Mouse (Mus musculus) liver, embryonic 13.5 days (tissue): Measurements from ENCODE around the gene Rrp36. TPM values are rescaled to one million over a fixed set of nuclear protein-coding genes. Genes with fewer than 3 reads are reported as not detected.

Experiments
- ATAC-seq: fragments of 200-750 bp; cut with Nextera tagmentation; 2 replicates; pipeline ENCODE4 v1.8.0; 2017; ENCODE audit warnings: low read depth, mild to moderate bottlenecking, moderate number of reproducible peaks, moderate library complexity
- DNase-seq: peaks from one replicate; pipeline ENCODE4 v3.0.0; 2022
- H3K27ac ChIP-seq: fragments of 300-500 bp; sonication (generic); 2 replicates; pipeline ENCODE4 v1.5.1; 2015; ENCODE audit warnings: moderate library complexity, mild to moderate bottlenecking, inconsistent platforms
- H3K27me3 ChIP-seq: fragments of 300-500 bp; sonication (generic); 2 replicates; pipeline ENCODE4 v1.6.1; 2015; ENCODE audit warnings: mild to moderate bottlenecking, inconsistent platforms
- H3K36me3 ChIP-seq: fragments of 300-500 bp; sonication (generic); 2 replicates; pipeline ENCODE4 v1.6.1; 2015; ENCODE audit warnings: mild to moderate bottlenecking, inconsistent platforms
- H3K4me1 ChIP-seq: fragments of 300-500 bp; sonication (generic); replicated peaks from 2 replicates; pipeline ENCODE4 v1.6.1; 2015; ENCODE audit warnings: inconsistent platforms
- H3K4me2 ChIP-seq: fragments of 300-500 bp; sonication (generic); 2 replicates; pipeline ENCODE4 v1.6.1; 2015; ENCODE audit warnings: inconsistent platforms, mild to moderate bottlenecking, moderate library complexity
- H3K4me3 ChIP-seq: fragments of 300-500 bp; sonication (generic); replicated peaks from 2 replicates; pipeline ENCODE4 v1.5.1; 2015; ENCODE audit warnings: mild to moderate bottlenecking, inconsistent platforms
- H3K9ac ChIP-seq: fragments of 300-500 bp; sonication (generic); 2 replicates; pipeline ENCODE4 v1.6.1; 2015; ENCODE audit warnings: mild to moderate bottlenecking, inconsistent platforms
- H3K9me3 ChIP-seq: fragments of 300-500 bp; sonication (generic); replicated peaks from 2 replicates; pipeline ENCODE4 v1.6.1; 2016; ENCODE audit warnings: inconsistent platforms
- WGBS: fragments of 180-500 bp; shearing (Covaris S2); methylation state at CpG from one replicate; pipeline ENCODE4 v1.1.7; 2015; ENCODE audit not compliant: insufficient replicate concordance; 5-methylcytosine and 5-hydroxymethylcytosine counted together
- polyA plus RNA-seq: library from polyadenylated mRNA; unstranded; fragments of >200 nt; fragmentation: Nextera tagmentation; extraction: Ambion mirVana; gene quantifications from 2 replicates; pipeline ENCODE4 v1.2.1, GENCODE M21; 2015

The Rrp36 gene
- polyA plus RNA-seq, result 31.7 and 31.9 TPM in 2 replicates

DNA sequence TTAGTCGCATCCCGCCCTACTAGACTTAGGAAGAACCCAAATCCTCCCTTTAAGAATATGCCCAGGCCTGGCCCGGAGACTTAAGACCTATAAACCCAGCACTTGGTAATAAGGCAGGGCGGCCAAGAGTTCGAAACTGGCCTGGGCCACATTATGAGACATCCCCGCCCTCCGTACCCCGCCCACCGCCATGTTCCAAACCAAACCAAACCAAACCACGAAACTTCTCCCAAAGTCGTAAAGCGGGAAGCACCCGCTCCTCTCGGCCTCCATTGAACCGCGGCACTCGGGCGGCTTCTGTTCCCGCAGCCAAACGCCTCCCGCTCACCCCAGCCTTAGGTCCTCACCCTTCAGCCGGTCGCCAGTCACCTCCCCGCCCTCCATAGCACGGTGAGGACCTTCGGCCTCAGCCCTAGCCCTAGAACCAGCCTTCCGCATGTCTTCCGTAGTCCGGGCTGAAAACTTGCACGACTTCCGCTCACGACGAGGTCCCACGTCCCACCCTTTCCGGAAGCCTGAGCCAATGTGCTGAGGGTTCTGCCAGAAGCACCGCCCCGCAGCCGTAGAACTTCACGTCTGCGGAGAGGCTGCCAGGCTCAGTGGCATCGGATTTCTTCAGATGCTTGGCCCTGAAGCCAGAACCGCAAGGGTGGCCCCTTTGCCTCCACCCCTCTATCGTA lies at the start of gene Rrp36:
Gene Rrp36 (minus strand): TSS at position 503 of the 680 bp plus-strand sequence.
- peaks cover 63% of the 10 kb centered on the region for H3K36me3 ChIP-seq
- H3K9me3 ChIP-seq, result no peaks in the 10 kb centered on the region
- peak within 1 kb of the TSS; percentile 85 for H3K4me3 ChIP-seq
- H3K4me1 ChIP-seq, result peaks cover 43% of the 10 kb centered on the region
- H3K4me2 ChIP-seq, result peak within 1 kb of the TSS; percentile 86
- WGBS, result under 1% methylated on average over 43 of the region's 43 CpGs
- H3K9ac ChIP-seq, result peak within 1 kb of the TSS; percentile 83
- DNase-seq (peak; percentile 85), ATAC-seq (peak; percentile 94)
- H3K27ac ChIP-seq, result peak within 1 kb of the TSS; percentile 87
- H3K27me3 ChIP-seq, result no peaks in the 10 kb centered on the region

DNA sequence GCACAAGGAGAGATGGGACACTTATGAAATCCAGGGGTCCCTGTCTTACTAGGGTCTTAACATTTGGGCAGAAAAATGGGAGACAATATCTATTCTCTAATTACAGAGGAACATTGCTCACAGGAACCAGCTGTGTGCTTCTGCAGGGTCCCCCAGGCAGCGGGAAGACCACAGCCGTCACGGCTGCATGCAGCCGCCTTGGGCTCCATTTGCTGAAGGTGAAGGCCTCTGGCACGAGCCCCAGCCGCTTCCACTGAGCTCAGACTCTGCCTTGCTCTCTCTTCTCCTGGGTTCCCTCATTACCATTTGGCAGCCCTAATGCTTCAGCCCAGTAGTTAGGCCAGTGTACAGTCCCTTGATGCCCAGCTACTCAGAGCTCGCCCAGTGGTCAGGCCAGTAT lies 46.9 kb upstream of the Rrp36 start:
- no peak overlapping the region for H3K9ac ChIP-seq
- DNase-seq, result no peak
- 80% methylated on average over 7 of the region's 7 CpGs for WGBS
- no peak overlapping the region for H3K4me2 ChIP-seq
- no peak for ATAC-seq
- no peaks in the 10 kb centered on the region for H3K9me3 ChIP-seq
- H3K4me3 ChIP-seq, result no peak overlapping the region
- peaks cover 3% of the 10 kb centered on the region; the same call in 1 of the 2 replicates for H3K4me1 ChIP-seq
- H3K27ac ChIP-seq, result no peak overlapping the region
- H3K36me3 ChIP-seq, result peaks cover 51% of the 10 kb centered on the region
- H3K27me3 ChIP-seq, result no peaks in the 10 kb centered on the region

DNA sequence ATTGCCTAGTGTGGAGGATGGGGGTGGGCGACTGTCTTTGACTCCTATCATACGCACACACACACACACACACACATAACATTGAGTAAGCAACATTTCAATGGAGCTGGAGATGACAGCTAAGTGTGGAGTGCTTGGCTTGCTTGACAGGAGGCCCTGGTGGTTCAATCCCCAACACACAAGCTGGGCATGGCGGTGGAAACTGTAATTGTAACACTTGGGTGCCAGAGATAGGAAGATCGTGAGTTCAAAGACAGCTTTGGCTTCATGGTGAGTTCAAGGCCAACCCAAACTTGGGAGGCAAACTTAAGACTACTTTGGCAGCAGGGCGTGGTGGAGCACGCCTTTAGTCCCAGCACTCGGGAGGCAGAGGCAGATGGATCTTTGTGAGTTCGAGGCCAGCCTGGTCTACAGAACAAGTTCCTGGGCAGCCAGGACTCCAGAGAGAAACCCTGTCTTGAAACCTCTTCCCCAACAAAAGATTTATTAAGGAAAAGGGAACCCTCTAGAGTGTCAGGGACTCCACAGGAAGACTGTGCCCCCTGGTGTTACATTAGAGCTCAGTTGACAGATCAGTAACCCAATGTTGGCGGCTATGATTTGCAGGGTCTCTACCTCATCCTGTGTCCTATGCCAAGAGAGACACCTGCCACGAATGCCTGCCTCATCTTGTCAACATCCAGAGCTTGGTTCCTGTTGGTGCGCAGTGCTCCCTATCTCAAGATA lies 40.8 kb upstream of the Rrp36 start:
- H3K4me3 ChIP-seq, result no peak overlapping the region
- H3K27me3 ChIP-seq, result no peaks in the 10 kb centered on the region
- ATAC-seq (no peak), DNase-seq (peak; percentile 37)
- H3K27ac ChIP-seq, result no peak overlapping the region
- H3K9me3 ChIP-seq, result no peaks in the 10 kb centered on the region
- peaks cover 35% of the 10 kb centered on the region for H3K36me3 ChIP-seq
- WGBS, result 81% methylated on average over 11 of the region's 11 CpGs
- no peak overlapping the region for H3K4me2 ChIP-seq
- H3K4me1 ChIP-seq, result peaks cover 29% of the 10 kb centered on the region
- H3K9ac ChIP-seq, result no peak overlapping the region

DNA sequence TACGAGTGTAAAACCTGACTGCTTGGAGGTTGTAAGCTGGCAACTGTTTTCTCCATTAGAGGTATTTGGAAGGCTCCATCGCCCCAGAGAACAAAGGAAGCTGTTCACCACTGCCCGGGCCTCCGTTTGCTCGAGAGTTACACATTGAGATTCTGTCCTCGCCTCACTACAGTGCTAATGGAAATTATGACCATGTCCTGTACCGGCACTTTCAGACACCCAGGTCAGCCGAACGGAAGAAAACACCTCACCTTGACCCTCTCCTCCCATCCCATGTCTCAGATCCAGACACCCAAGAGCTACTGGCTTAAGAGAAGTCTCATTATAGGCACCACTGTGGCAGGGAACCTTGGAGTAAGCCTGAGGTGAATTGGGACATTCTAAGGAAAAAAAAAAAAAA lies 39.7 kb upstream of the Rrp36 start:
- no peak overlapping the region for H3K27ac ChIP-seq
- ATAC-seq, result no peak
- H3K36me3 ChIP-seq, result peaks cover 35% of the 10 kb centered on the region
- DNase-seq, result no peak
- H3K4me3 ChIP-seq, result peak overlapping the region; percentile 99; the same call in 1 of the 2 replicates
- 86% methylated on average over 9 of the region's 9 CpGs for WGBS
- H3K9me3 ChIP-seq, result no peaks in the 10 kb centered on the region
- H3K4me1 ChIP-seq, result peaks cover 29% of the 10 kb centered on the region
- H3K27me3 ChIP-seq, result no peaks in the 10 kb centered on the region
- peak overlapping the region; percentile 87; the same call in 1 of the 2 replicates for H3K4me2 ChIP-seq
- no peak overlapping the region for H3K9ac ChIP-seq

DNA sequence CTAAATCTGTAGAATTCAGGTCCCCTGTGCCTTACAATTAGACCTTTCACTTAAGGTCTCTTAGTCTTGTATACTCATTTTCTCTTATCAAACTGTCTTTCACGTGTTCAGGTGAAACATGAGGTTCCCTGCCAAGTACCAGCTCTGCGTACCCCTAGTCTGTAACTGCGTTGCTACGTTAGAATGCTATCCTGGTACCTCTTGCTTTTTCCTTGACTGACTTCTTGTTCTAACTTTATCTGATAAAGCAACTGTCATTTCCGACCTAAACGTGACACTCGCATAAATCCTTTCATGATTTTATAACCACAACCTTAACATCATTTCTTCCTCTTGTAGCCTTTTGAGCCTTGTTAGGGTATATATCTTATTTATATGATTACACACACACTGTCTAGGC lies 38.3 kb upstream of the Rrp36 start:
- Histone ChIP-seq H3K27ac (peak overlapping the region; percentile 82; the same call in 1 of the 2 replicates), H3K4me3 (peak overlapping the region; percentile 99), H3K36me3 (peaks cover 35% of the 10 kb centered on the region), H3K9ac (peak overlapping the region; percentile 97), H3K9me3 (no peaks in the 10 kb centered on the region), H3K27me3 (no peaks in the 10 kb centered on the region), H3K4me1 (peaks cover 29% of the 10 kb centered on the region), H3K4me2 (peak overlapping the region; percentile 87)
- 20% methylated on average over 7 of the region's 7 CpGs for WGBS
- no peak for DNase-seq
- ATAC-seq, result no peak

DNA sequence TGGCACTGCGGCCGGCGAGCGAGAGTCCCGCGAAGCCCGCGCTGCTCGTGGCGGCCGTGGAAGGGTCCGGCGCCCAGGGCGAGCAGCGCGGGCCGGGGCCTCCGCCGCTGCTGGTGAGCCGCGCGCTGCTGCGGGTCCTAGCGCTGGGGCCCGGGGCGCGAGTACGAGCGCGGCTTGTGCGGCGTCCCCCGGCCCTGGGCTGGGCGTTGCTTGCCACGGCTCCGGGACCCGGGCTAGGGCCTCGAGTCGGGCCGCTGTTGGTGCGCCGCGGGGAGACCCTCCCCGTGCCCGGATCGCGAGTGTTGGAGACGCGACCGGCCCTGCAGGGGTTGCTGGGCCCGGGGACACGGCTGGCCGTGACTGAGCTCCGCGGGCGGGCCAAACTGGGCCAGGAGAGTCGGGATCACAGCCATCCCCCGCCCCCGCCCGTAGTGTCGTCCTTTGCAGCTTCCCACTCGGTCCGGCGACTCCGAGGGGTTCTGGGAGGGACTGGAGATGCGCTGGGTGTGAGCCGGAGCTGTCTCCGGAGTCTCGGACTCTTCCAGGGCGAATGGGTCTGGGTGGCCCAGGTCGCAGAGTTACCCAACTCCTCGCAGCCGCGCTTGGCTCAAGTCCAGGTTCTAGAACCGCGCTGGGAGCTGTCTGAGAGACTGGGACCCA lies 37.6 kb upstream of the Rrp36 start:
- Histone ChIP-seq H3K27me3 (no peaks in the 10 kb centered on the region), H3K4me2 (peak overlapping the region; percentile 87), H3K4me1 (peaks cover 29% of the 10 kb centered on the region), H3K9me3 (no peaks in the 10 kb centered on the region), H3K36me3 (peaks cover 31% of the 10 kb centered on the region), H3K27ac (peak overlapping the region; percentile 82), H3K9ac (peak overlapping the region; percentile 97), H3K4me3 (peak overlapping the region; percentile 99)
- WGBS, result under 1% methylated on average over 66 of the region's 76 CpGs
- ATAC-seq, result peak; percentile 69
- DNase-seq, result peak; percentile 18

DNA sequence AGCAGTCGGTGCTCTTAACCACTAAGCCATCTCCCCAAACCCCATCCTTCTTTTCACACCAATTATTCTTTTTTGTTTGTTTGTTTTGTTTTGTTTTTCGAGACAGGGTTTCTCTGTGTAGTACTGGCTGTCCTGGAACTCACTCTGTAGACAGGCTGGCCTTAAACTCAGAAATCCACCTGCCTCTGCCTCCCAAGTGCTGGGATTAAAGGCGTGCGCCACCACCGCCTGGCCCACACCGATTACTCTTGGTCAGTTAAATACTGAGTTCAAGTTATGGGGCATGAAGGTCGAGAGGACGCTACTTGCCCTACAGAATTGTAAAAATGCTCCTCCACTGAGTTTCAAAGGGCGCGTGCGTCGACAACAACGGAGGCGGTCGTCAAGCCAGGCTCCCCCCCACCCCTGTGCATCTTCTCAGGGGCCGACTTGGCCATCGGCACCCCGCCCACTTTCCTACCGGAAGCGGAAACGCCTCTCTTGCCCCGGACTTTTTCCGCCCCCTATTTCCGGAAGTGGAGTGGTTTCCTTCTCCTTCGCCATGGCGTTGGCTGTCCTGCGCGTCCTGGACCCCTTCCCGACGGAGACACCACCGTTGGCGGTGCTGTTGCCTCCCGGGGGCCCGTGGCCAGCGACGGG lies 36.9 kb upstream of the Rrp36 start, which contains the start of gene Pex6:
Gene Pex6 (plus strand): TSS at position 505 of the 639 bp plus-strand sequence.
- Histone ChIP-seq H3K27ac (peak within 1 kb of the TSS; percentile 82), H3K36me3 (peaks cover 25% of the 10 kb centered on the region), H3K9me3 (no peaks in the 10 kb centered on the region), H3K4me2 (peak within 1 kb of the TSS; percentile 87), H3K4me1 (peaks cover 34% of the 10 kb centered on the region), H3K27me3 (no peaks in the 10 kb centered on the region), H3K4me3 (peak within 1 kb of the TSS; percentile 99), H3K9ac (peak within 1 kb of the TSS; percentile 97)
- 7% methylated on average over 36 of the region's 36 CpGs for WGBS
- ATAC-seq (peak; percentile 87), DNase-seq (peak; percentile 82)

DNA sequence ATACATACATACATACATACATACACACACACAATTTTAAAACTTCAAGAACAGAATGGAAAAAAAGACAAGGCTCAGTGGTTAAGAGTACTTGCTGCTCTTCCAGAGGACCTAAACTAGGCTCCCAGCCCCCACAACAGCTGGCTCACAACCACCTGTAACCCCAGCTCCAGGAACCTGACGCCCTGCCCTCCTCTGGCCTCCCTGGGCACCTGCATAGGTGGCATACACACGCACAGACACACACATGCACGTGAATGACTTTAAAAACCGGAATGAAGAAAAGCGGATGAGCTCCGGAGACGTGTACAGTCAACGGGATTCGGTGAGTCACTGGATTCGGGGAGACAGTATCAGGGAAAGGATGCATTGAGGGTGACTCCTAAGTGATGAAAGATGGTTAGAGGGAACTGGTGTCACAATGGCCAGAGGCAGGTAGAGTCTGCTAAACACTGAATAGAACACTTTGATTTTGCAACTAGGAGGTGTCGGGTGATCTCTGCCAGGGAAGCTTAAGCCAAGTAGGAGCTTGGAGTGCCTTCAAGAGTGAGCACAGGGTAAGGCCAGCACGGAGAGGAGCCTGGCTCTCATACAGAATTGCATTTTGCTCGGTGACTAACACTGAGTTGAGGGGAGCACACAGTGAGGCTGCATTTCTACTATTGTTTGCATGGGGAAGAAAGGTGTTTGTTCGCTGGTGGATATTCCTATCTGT lies 32.4 kb upstream of the Rrp36 start:
- DNase-seq (no peak), ATAC-seq (no peak)
- H3K4me2 ChIP-seq, result peak overlapping the region; percentile 91; the same call in 1 of the 2 replicates
- H3K9ac ChIP-seq, result no peak overlapping the region
- peaks cover 53% of the 10 kb centered on the region for H3K4me1 ChIP-seq
- H3K9me3 ChIP-seq, result no peaks in the 10 kb centered on the region
- WGBS, result 84% methylated on average over 14 of the region's 14 CpGs
- no peak overlapping the region for H3K4me3 ChIP-seq
- no peak overlapping the region for H3K27ac ChIP-seq
- H3K36me3 ChIP-seq, result 0 out of 2 replicates have a peak, but pooled peaks cover 3% of the 10 kb centered on the region
- no peaks in the 10 kb centered on the region for H3K27me3 ChIP-seq

DNA sequence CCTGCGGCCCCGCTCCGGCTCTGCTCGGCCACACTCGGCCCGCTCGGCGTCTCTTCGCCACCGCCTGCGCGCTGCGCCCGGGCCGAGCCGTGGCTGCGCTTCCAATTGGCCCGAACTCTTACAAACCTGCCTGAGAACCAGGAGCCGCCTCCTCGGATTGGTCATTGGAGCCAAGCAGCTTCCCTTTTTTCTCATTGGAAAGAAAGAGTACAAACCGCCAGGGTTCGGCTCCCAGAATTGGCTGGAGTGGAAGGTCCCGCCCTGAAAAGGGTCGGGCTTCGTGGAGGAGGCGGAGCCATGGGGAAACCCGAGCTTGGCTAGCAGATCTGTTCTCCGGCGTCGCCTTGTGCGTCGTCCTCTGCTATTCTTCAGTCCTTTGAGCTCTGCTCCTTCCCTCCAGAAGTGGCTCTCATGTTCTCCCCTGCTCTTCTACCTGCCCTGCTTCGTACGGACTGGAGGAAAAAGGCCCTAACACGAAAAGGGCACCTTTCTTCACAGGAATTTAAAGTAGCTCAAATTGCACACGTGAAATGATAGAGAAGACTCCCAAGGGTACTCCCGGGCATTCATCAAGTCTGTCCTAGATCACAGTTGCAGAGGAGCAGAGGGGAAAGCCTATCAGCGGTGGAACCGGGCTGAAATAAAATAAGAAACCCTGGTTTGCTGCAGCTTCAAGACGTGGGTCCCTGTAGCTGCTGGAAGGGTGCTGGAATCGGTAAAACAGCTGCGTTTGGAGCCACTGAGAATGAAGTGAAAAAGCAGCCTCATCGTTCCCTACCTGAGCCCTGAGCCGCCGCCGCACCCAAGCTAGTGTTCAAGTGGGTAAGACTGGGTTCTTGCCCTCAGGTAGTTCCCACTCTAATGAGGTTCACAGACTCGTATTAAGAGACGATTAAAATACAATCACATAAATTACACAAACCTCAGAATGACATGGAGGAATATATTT lies 31.0 kb upstream of the Rrp36 start, which contains the start of gene Ppp2r5d:
Gene Ppp2r5d (minus strand): TSS at position 225 of the 949 bp plus-strand sequence.
- no peaks in the 10 kb centered on the region for H3K27me3 ChIP-seq
- no peaks in the 10 kb centered on the region for H3K9me3 ChIP-seq
- H3K9ac ChIP-seq, result peak within 1 kb of the TSS; percentile 95
- ATAC-seq (peak; percentile 94), DNase-seq (peak; percentile 97)
- H3K27ac ChIP-seq, result peak within 1 kb of the TSS; percentile 85
- H3K4me2 ChIP-seq, result peak within 1 kb of the TSS; percentile 91
- H3K4me1 ChIP-seq, result peaks cover 52% of the 10 kb centered on the region
- peaks cover 10% of the 10 kb centered on the region; the same call in 1 of the 2 replicates for H3K36me3 ChIP-seq
- peak within 1 kb of the TSS; percentile 91 for H3K4me3 ChIP-seq
- 1% methylated on average over 48 of the region's 48 CpGs for WGBS
